Mouse (Mus musculus) skeletal muscle tissue, adult 2 months (tissue): Measurements from ENCODE around the gene Pelp1.
"Not testable (repeated sequence)": the region's sequence is repeated elsewhere in the genome, so short reads cannot be mapped to it uniquely, and the experiment has no call there.

ENCODE experiments used
- DNase-seq: peaks from one replicate; pipeline ENCODE4 v3.0.0-alpha.2; 2012; ENCODE audit warnings: low read depth, low spot score

Gene Pelp1

DNA sequence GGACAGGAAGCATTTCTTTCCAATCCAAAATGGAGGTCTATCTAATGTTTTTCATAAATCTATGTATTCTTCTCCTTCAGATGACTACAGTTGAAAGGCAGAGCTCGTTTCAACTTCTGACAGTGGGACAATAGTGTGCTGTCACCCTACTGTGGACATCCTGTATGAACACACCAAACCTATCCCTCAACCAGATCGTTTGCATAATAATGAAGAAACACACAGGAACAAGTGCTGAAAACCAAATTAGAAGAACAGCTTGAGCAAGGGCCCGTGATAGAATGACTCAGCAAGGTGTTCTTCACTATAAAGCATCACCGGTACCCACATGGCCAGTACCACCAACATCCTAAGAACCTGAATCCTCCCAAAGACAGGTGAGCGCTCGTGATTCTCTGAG, 16.8 kb upstream of the Pelp1 start:
- not testable (repeated sequence) for DNase-seq

DNA sequence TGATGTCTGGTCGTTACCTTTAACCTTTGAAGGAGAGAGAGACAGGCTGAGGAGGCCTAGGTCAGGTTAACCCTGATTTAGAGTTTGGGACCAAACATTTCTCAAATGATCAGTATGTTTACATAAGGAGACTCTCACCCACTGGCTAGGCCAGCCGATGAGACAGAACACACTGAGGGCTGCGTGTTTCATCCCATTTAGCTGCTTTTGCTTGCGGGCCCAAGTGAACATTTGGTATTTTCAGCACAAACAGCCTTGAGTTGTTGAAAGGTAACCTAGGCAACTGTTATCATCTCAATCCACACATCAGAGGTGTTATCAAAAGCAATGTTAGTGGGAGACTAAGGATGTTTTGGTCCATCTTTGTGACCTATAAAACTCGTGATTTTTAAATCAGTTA, 9.7 kb upstream of the Pelp1 start:
- no peak for DNase-seq

- no peak for DNase-seq
Observed at GRCm38 (mm10) chr11:70418199-70418598, 8.4 kb upstream of the Pelp1 start.

- peak; percentile 43 for DNase-seq
Observed at GRCm38 (mm10) chr11:70413961-70414360, 4.1 kb upstream of the Pelp1 start.

DNA sequence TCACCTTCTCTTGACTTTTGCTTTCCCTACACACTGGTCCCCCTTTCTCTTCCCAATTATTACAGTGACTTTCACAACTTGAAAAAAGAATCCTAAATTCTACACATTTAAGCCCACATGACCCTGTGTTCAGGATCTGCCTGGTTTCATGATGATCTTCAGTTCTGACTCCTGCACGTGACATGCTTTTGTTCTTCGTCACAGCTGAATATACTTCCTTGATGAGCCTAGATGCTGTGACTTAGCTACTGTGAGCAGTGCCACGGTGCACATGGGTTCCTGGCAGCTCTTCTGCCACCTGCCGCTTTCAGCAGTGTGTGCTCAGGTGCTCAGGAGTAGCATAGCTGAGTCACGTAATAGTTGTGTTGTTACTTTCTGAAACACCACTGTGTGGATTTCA, 2.8 kb upstream of the Pelp1 start:
- no peak for DNase-seq

GRCm38 (mm10) chr11:70410297-70410643, 439 bp upstream of the Pelp1 start:
- DNase-seq, result no peak

- no peak for DNase-seq
Observed at GRCm38 (mm10) chr11:70403598-70403997, 6.2 kb downstream of the Pelp1 start.

DNA sequence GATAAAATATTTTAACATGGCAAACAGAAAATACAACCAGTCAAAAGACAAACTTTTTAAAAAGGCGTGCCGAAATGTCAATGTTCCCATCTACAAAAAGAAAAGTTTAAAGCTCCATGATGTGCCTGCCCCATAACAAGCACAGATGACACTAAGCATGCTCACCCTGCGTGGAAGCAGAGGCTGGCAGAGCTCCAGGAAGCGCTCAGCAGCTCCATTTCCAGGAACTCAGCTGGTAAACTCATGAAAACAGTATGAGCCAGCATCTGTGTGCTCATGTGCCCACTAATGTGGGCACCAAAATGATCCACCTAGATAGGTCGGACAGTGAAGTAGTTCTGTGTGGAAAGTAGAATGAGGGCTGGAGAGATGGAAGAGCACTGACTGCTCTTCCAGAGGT, 20.4 kb downstream of the Pelp1 start:
- DNase-seq, result no peak

- DNase-seq, result no peak
Observed at GRCm38 (mm10) chr11:70387436-70387835, 22.4 kb downstream of the Pelp1 start.

DNA sequence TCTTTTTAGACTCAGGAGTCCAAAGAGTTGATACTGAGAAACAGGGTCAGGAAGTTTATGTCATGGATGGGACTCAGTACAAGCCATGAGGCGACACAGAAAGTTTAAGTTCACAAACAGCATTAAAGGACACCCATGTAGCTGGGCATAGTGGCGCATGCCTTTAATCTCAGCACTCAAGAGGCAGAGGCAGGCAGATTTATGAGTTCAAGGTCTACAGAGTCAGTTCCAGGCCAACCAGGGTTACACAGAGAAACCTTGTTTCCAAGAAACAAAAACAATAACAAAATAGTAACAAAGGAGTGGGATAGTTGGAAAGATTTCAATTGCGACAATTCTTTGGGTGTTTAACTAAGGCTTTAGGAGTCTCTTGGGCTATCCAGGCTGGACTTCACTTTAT, 25.7 kb downstream of the Pelp1 start:
- no peak for DNase-seq

DNA sequence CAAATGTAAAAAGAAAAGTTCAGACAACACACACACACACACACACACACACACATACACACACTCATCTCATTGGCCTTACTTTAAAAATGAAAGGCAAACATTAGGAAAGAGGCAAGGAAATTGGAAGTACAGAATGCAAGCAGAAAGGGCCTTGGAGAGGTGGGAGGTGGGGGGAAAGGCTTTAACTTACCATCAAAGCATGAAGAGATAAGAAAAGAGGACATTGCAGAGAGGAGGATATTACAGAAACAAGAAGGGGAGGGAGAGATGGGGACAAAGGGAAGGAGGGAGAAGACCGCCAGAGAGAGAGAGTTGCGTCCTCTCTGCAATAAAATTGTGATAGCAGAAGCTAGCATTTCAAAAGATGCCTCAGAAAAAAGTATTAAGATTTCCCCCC, 28.5 kb downstream of the Pelp1 start:
- DNase-seq, result no peak

- DNase-seq, result no peak
Observed at GRCm38 (mm10) chr11:70380478-70381005, 29.3 kb downstream of the Pelp1 start.

- DNase-seq, result no peak
Observed at GRCm38 (mm10) chr11:70376054-70376453, 33.8 kb downstream of the Pelp1 start.

GRCm38 (mm10) chr11:70374302-70374701, 35.5 kb downstream of the Pelp1 start:
- DNase-seq, result no peak

GRCm38 (mm10) chr11:70372849-70373557, 36.8 kb downstream of the Pelp1 start:
- no peak for DNase-seq

DNA sequence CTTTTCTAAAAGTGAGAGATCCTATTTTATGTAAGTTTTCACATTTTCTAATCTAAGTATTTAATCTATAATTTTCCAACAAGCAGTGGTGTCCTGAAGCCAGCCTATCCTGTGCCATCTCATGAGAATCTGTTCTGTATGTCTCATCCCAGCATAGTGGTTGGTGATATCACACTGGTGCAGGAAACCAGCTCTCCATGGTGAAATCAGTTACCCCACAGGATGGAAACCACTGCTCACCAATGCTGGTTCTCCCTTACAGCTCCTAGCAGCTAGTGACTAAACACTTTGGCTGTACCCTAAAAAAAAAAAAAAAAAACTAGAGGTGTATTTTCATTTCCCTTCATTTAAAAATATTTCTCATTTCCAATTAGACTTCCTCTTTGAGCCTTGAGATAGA, 37.4 kb downstream of the Pelp1 start:
- no peak for DNase-seq

DNA sequence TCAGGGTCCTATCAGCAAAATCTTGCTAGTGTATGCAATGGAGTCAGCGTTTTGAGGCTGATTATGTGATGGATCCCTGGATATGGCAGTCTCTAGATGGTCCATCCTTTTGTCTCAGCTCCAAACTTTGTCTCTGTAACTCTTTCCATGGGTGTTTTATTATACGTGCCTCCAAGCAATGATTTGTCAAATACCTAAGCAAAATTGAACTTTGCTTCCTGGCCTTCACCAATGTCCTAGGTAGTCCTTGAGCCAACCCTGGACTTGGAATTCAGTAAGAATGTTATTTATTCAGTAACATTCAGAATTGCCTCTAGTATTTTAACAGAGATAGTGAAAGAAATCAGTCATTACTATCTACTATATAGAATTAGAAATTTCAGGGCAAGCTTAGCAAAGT, 41.2 kb downstream of the Pelp1 start:
- DNase-seq, result not testable (repeated sequence)

GRCm38 (mm10) chr11:70367701-70368100, 42.1 kb downstream of the Pelp1 start:
- not testable (repeated sequence) for DNase-seq

- no peak for DNase-seq
Observed at GRCm38 (mm10) chr11:70351868-70352267, 58.0 kb downstream of the Pelp1 start, which contains the start of gene Alox15. Alox15 (minus strand) TSS chr11:70352031.

GRCm38 (mm10) chr11:70348630-70349029, 61.2 kb downstream of the Pelp1 start:
- no peak for DNase-seq

- no peak for DNase-seq
Observed at GRCm38 (mm10) chr11:70347861-70348260, 62.0 kb downstream of the Pelp1 start.

DNA sequence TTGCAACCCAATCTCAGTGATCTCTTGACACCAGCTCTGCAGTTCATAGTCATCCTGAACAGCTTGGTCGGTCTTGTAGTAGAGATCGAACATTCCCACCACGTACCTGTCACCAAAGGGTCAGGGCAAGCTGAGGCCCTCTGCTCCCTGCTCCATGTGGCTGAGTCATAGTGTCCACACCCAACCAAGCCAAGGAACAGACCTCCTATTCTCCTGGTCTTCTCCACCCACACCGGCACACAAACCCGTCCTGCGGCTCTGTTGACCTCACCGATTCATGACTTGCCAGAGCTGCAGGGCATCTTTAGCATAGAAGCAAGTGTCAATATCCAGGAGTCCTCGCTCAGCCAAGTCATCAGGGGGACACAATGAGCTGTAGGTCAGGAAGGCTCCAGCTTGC, 64.3 kb downstream of the Pelp1 start:
- DNase-seq, result no peak

DNA sequence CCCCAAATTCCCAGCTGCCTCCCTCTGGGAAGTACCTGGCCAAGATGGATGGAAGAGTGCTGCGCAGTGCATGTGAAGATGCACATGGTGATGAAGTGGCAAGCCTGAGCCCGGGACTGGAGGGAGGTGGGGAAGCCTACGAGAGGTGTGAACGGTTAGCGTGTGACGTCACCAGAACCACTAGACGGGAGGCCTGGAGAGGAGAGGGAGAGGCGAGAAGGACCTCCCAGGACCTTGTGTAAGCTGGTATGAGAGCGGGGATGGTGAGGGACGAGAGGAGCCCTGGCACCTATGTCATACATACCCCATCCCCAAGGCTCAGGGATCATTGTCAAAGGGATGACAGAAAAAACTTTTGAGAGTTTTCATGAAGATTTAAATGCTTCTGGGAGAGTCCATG, 64.8 kb downstream of the Pelp1 start:
- no peak for DNase-seq
